Mouse (Mus musculus) 3T3-L1 (cell line): ENCODE results near the gene Ano6.

ENCODE experiments used
- DNase-seq: peaks from one replicate; pipeline ENCODE4 v3.0.0-alpha.2; 2015; ENCODE audit warnings: low read depth, low spot score

Gene Ano6

GRCm38 (mm10) chr15:95767825-95768224 lies 22.8 kb upstream of the Ano6 start:
- peak; percentile 38 for DNase-seq

- DNase-seq = no peak
These were observed 21.9 kb upstream of the Ano6 start for GRCm38 (mm10) chr15:95768703-95769102.

- DNase-seq = no peak
These were observed 21.1 kb upstream of the Ano6 start for GRCm38 (mm10) chr15:95769576-95769975.

DNA sequence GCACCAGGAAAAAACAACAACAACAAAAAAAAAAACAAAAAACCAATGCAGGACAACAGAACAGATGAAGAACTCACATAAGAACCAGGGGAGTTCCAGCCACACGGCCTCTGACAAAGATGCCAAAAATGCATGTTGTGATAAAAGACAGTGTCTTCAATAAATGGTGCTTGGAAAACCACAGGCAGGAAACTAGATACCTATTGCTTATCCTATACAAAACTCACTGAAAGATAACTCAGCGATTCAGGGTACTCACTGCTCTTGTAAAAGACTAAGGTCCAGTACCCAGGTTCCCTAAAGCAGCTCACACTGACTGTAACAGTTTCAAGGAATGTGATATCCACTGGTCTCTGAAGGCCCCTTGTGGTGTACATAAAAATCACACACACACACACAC lies 20.3 kb upstream of the Ano6 start:
- DNase-seq = no peak

DNA sequence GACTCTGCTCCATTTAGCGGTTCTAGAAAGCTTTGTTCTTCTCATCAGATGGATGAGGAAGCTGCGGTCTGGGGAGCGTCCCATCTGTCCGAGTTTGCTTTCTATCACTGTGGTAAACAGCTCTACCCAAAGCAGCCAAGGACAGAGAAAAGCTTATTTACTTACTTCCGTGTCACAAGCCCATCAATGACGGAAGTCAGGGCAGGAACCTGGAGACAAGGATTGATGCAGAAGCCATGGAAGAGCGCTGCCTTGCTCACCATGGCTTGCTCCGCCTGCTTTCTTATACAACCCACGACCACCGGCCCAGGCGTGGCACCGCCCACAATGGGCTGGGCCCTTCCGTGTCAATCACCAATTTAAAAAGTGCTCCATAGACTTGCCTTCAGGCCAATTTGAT lies 18.3 kb upstream of the Ano6 start:
- no peak for DNase-seq

DNA sequence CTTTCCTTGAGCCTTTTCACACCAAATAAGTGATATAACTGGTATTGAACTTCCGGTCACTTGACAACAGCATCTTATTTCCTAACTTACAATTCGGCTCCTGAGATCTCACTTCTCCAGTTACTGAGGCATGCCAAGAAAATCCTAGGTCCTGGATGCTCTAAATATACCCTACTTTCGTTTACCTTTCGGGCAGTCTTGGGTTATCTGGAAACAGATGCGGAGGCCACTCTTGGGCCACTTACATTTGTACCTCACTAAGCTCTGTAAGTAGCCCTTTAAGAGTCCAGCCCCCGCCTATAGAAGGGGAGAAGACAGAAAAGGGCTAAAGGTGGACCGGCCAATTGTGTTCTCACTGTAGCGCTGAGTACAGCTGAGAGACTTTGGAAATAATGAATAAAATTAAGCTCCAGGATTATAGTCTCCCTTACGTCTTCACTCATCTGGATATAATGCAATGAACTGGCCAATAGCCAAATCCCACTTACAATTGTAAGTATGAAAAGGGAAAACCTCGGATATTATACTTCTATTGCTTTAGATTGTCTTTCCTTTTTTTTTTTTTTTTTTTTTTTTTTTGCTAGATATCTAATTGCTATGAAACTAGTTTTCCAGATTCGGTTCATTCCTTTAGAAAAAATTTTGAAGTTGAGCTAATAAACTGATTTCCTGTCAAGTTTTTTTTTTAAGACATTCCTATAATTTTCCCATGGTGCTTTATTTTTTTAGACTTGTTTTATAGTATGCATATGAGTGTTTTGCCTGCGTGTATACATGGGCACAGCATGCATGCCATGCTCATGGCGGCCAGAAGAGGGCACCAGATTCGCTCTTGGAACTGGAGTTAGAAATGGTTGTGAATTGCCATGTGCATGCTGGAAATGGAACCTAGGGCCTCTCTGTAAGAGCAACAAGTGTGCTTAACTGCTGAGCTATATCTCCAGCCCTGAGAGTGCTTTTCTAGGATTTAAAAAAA lies 17.5 kb upstream of the Ano6 start:
- DNase-seq = peak; percentile 90

DNA sequence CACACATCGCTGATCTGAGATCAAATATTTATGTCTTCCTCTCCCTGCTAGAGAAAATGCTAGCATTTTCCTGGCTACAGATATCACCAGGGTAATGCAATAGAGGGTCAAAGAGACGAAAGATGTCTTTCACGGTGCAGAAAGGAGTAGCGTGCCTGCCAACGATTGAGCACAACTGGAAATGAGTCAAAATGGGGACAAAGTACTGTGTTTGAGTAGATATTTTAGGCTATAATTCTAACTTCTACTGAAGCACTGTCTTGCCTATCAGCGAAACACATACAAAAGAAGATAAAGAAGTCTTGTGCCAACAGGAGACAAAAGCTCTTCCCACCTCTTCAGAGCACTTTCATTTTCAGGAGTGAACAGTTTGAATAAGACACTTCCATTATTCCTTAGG lies 16.4 kb upstream of the Ano6 start:
- no peak for DNase-seq

DNA sequence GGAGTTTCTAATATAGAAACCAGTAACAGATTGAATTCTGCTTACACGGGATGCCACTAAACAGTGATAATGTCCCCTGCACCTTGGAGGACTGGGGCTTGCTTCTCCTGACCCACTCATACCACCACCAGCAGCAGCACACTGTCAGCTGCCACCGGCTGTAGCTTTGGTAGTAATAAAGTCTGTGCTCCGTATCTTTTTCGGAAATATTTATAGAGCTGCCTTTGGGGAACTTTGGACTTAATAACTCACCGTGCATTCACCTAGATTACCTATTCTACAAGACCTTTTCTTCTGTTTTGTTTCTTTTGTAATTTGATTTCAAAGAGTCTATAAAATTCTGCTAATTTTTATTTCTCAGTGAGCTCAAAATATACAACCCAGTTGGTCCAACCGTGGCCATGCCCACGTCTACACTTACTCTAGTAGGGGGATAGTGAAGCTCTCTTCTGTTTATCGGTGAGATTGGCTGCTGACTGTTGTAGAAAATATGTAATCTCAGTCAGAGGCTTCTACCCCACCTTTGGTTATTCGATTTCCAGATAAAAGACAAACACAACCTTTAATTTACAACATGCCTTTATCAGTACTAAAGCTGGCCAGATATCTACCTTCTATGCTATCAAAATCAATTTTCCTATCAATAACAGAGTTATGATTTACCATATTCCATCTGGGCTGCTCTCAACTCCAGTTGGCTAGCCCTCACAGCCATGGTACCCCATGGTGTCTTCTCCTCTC lies 15.8 kb upstream of the Ano6 start:
- no peak for DNase-seq

- DNase-seq = no peak
These were observed 12.9 kb upstream of the Ano6 start for GRCm38 (mm10) chr15:95777743-95778142.

DNA sequence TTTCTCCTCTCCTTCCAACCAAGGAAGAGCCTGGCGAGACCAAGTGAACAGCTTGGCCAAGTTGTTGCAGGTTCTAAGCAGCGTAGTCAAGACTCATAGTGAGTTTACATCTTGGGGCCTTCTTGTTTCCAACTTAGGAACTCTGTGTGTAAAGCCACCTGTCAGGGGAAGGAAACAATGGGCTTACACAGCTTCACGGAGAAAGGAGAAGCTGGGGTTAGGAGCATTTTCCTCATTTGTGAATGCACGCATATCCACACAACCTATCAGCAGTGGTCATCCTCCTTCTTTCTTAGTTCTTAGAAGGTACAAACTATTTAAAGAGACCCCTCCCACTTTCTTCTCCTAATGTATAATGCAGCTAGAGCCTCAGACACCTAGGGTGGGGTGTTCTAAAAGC lies 11.9 kb upstream of the Ano6 start:
- no peak for DNase-seq

DNA sequence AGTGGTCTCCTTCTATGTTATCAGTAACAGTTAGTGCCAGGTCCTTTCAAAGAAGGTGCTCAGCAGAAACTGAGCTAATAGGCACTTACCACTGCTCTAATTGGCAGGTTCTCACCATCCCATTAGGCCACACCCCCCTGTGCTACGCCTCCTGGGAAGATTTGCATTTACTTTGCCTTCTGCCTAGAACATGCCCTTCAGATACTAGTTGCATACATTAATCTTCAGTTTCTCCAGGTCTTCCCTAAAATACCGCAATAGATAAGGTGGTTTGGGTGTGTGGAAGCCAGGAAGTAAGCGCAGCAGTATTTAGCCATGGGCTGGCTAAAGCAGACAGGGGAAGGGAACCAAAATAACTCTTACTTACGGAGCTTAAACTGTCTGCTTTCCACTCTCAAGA lies 4.0 kb upstream of the Ano6 start:
- no peak for DNase-seq

- DNase-seq = peak; percentile 29
These were observed 3.1 kb upstream of the Ano6 start for GRCm38 (mm10) chr15:95787578-95787977.

DNA sequence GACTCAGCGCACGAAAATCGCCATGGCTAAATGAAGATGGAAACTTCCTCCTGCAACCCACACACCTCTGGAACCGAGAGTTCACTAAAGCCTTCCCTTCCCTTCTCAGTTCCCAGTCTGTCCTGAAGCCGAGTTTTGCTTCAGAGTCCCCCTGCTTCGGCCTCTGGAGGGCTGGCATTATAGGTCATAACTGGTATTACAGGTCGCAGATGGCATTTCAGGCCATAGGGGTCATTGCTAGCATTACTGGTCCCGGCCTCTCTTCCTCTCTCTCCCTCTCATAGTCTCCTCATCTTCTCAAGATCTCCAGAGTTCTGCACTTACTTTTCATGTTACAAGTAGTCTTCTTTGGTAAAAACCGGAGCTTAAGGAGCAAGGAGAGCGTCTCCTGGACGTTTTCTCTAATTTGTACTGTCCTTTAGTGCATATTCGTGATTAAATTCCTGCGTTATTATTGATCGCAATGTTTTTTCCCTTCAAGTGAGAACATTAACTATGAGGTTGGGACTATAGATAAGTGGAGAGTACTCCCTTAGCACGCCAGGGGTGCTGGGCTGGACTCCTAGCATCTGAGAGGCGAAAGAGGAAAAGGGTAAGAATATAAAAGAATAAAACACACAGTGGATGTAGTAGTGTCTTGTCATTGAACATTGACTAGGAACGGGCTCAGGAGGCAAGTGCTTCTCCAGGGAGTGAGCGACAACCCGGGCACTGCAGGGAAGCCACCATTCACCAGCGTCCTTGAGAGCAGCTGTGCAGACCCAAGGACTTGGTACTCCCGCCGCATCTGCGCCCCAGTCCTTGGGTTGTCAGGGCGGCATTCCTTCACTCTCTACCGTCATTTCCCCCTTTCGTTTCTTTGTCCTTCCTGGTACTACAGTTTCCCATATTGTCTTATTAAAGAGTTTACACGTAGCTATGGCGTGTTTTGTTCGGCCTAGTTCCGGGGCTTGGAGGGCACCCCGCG lies 798 bp upstream of the Ano6 start:
- DNase-seq = peak; percentile 36

DNA sequence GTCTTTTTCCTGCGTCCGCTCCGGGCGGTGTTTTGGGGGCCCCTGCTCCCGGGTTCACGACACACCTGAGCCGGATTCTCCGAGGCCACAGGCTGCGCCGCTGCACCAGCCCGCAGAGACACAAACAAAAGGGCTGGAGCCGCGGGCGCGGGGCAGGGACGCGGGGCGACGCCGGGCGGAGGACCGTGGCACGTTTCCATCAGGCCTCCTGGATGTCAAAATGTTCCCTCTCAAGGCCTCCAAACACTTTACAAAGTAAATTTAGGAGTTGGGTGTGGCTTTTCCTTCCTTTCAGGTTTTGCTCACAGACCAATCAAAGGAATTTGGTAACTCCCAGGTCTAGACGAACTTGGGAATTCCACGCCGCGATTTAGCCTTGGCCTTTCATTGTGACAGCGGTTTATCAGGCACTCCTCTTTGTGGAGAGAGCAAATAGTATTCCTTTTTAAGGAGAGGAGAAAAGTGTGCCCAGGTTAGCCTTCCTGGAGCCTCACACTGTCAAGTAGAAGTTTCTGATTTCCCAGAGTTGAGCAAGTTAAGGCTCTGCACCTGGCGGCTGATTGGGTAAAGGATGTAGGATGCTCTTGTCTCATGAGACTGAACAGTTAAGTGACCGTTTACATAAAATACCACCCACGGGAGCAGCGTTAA lies 623 bp downstream of the Ano6 start:
- peak; percentile 57 for DNase-seq

GRCm38 (mm10) chr15:95791855-95792254 lies 1.2 kb downstream of the Ano6 start:
- no peak for DNase-seq

- DNase-seq = peak; percentile 70
These were observed 1.9 kb downstream of the Ano6 start for GRCm38 (mm10) chr15:95792261-95793260.

GRCm38 (mm10) chr15:95793748-95794491 lies 3.3 kb downstream of the Ano6 start:
- peak; percentile 75 for DNase-seq

DNA sequence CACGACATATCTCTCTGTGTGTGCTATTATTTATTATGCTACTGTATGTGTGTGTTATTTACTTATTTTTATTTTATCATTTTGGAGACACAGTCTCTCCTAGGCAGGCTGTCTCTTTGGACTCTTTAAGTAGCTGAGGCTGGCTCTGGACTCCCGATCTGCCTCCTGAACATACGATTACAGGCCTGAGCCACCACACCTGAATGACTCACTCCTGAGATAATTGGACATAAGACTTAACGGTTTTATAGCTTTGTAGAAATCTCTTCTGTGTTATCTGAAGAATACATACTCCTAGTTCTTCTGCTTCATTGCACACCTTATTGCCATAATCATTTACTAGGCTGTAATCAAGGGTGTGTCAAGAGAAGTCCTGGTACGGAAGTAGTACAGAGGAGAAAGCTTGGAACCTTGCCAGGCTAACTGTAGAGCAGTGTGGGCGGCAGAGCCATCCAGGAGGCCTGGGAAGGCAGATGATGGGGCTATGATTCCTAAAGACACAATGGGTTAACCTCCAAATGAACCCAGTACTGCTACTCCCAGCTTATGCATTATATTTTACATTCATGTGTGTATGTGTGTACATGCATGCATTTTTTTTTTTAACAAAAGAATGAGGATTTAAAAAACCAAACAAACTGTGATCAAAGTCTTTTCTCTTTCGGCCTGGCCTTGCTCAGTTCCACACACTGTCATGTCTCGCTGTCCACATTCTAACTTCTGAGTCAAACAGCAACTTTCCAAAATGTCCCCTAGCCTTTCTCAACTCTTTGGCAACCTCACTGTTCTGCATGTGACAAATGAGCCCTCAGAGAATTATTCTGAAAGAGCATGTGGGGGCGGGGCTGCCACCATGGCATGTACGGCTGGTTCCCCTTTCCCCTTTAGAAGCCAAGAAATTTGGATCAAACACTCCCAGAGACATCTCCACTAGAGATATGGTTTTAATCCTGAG lies 4.2 kb downstream of the Ano6 start:
- DNase-seq = peak; percentile 56
